Mouse (Mus musculus) limb, embryonic 10.5 days (tissue): ENCODE data around the gene Dcaf7. TPM values are rescaled to one million over a fixed set of nuclear protein-coding genes. Genes with fewer than 3 reads are reported as not detected.

ENCODE experiments used
- DNase-seq: peaks from one replicate; pipeline ENCODE4 v3.0.0-alpha.2; 2017; ENCODE audit warnings: low spot score
- H3K27ac ChIP-seq: fragments of 300-500 bp; sonication (generic); 2 replicates; pipeline ENCODE4 v1.5.1; 2016; ENCODE audit warnings: mild to moderate bottlenecking
- H3K27me3 ChIP-seq: fragments of 300-500 bp; sonication (generic); 2 replicates; pipeline ENCODE4 v1.6.1; 2016; ENCODE audit warnings: low read depth, mild to moderate bottlenecking; ENCODE audit not compliant: poor library complexity, severe bottlenecking
- H3K36me3 ChIP-seq: fragments of 300-500 bp; sonication (generic); 2 replicates; pipeline ENCODE4 v1.6.1; 2016; ENCODE audit warnings: mild to moderate bottlenecking, moderate library complexity
- H3K4me1 ChIP-seq: fragments of 300-500 bp; sonication (generic); 2 replicates; pipeline ENCODE4 v1.6.1; 2016
- H3K4me3 ChIP-seq: fragments of 300-500 bp; sonication (generic); 2 replicates; pipeline ENCODE4 v1.5.1; 2016; ENCODE audit warnings: mild to moderate bottlenecking, moderate library complexity
- H3K9me3 ChIP-seq: fragments of 300-500 bp; sonication (generic); replicated peaks from 2 replicates; pipeline ENCODE4 v1.6.1; 2016; ENCODE audit warnings: mild to moderate bottlenecking
- WGBS: fragments of 180-500 bp; shearing (Covaris S2); methylation state at CpG from one replicate; pipeline ENCODE4 v1.1.7; 2016; 5-methylcytosine and 5-hydroxymethylcytosine counted together
- polyA plus RNA-seq: library from polyadenylated mRNA; unstranded; fragments of >200 nt; fragmentation: Nextera tagmentation; extraction: Ambion mirVana; gene quantifications from 2 replicates; pipeline ENCODE4 v1.2.1, GENCODE M21; 2016

Gene Dcaf7
- 85.5 and 95.1 TPM in 2 replicates for polyA plus RNA-seq

GRCm38 (mm10) chr11:106036548-106037417, at the start of gene Dcaf7:
Dcaf7 (plus strand) TSS chr11:106036872.
- Histone ChIP-seq H3K36me3 (peaks cover 9% of the 10 kb centered on the region), H3K27me3 (no peaks in the 10 kb centered on the region), H3K9me3 (no peaks in the 10 kb centered on the region), H3K4me3 (peak within 1 kb of the TSS; percentile 91), H3K4me1 (peaks cover 28% of the 10 kb centered on the region), H3K27ac (peak within 1 kb of the TSS; percentile 90)
- DNase-seq, result peak; percentile 94
- under 1% methylated on average over 66 of the region's 66 CpGs for WGBS

DNA sequence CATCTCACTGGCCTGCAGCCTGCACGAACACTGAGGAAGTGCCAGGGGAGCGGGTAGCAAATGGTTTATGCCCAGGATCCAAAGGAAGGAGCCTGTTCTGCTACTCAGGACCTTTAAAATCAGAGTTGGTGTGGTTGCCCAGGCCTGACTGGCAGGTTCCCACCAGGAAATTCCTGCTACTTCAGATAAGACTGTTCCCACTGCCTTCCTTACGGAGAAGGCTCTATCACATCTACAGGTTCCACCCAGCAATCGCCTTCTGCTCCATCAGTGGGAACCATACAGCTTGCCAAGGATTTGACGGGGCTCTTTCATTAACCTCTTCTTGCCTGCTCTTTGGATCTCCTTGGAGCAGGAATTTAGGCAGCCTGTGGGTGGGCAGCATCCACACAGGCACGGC, 49.2 kb upstream of the Dcaf7 start:
- H3K4me1 ChIP-seq, result 0 out of 2 replicates have a peak, but pooled peaks cover 3% of the 10 kb centered on the region
- H3K27ac ChIP-seq, result no peak overlapping the region
- WGBS, result 87% methylated on average over 6 of the region's 6 CpGs

GRCm38 (mm10) chr11:105989446-105989845, 47.2 kb upstream of the Dcaf7 start:
- DNase-seq, result no peak
- WGBS, result 82% methylated on average over 6 of the region's 6 CpGs
- no peaks in the 10 kb centered on the region for H3K36me3 ChIP-seq
- H3K9me3 ChIP-seq, result no peaks in the 10 kb centered on the region
- 0 out of 2 replicates have a peak, but pooled peaks cover 3% of the 10 kb centered on the region for H3K4me1 ChIP-seq
- no peak overlapping the region for H3K4me3 ChIP-seq
- H3K27me3 ChIP-seq, result no peaks in the 10 kb centered on the region
- no peak overlapping the region for H3K27ac ChIP-seq

More for the DNA sequence above, 49.2 kb upstream of the Dcaf7 start:
- DNase-seq, result no peak
- Histone ChIP-seq H3K4me3 (no peak overlapping the region), H3K9me3 (no peaks in the 10 kb centered on the region), H3K36me3 (no peaks in the 10 kb centered on the region), H3K27me3 (no peaks in the 10 kb centered on the region)

- WGBS, result 67% methylated on average over 2 of the region's 2 CpGs
- no peaks in the 10 kb centered on the region for H3K36me3 ChIP-seq
Observed at GRCm38 (mm10) chr11:105990231-105990630, 46.4 kb upstream of the Dcaf7 start.

DNA sequence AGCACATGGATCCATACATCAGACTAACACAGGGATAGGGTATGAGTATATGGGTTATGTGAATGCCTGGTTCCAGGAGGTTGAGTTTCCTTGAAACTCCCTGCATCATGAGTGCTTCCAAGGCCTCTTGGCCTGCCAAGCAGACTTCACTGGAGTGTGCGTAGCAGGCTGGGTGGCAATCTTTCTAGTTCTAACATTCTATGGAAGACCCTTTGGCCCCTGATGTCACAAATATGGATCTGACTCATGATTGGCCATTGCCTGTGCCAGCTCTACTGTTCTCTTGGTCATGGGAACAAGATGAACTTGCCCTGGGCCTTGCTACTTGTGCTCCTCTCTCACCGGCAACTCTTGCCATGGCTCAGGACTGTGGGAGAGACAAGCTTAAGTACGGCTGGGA, 42.3 kb upstream of the Dcaf7 start, which contains the start of gene Ace3:
TSS of gene Ace3 (plus strand) at position 301 of the 400 bp plus-strand sequence.
- 92% methylated on average over 3 of the region's 3 CpGs for WGBS

More at GRCm38 (mm10) chr11:105990231-105990630, 46.4 kb upstream of the Dcaf7 start:
- no peak for DNase-seq
- 0 out of 2 replicates have a peak, but pooled peaks cover 3% of the 10 kb centered on the region for H3K4me1 ChIP-seq
- no peak overlapping the region for H3K4me3 ChIP-seq
- no peaks in the 10 kb centered on the region for H3K9me3 ChIP-seq
- no peak overlapping the region for H3K27ac ChIP-seq
- no peaks in the 10 kb centered on the region for H3K27me3 ChIP-seq

GRCm38 (mm10) chr11:106000062-106000461, 36.6 kb upstream of the Dcaf7 start:
- DNase-seq, result no peak
- H3K27ac ChIP-seq, result no peak overlapping the region
- WGBS, result 92% methylated on average over 6 of the region's 6 CpGs
- no peaks in the 10 kb centered on the region for H3K36me3 ChIP-seq
- H3K27me3 ChIP-seq, result no peaks in the 10 kb centered on the region
- H3K4me3 ChIP-seq, result no peak overlapping the region
- H3K9me3 ChIP-seq, result no peaks in the 10 kb centered on the region
- H3K4me1 ChIP-seq, result no peaks in the 10 kb centered on the region

More for the DNA sequence above, 42.3 kb upstream of the Dcaf7 start, which contains the start of gene Ace3:
- H3K4me3 ChIP-seq, result no peak within 1 kb of the TSS
- H3K27me3 ChIP-seq, result no peaks in the 10 kb centered on the region
- no peaks in the 10 kb centered on the region for H3K4me1 ChIP-seq
- H3K9me3 ChIP-seq, result no peaks in the 10 kb centered on the region
- H3K36me3 ChIP-seq, result no peaks in the 10 kb centered on the region
- DNase-seq, result no peak
- H3K27ac ChIP-seq, result no peak within 1 kb of the TSS

DNA sequence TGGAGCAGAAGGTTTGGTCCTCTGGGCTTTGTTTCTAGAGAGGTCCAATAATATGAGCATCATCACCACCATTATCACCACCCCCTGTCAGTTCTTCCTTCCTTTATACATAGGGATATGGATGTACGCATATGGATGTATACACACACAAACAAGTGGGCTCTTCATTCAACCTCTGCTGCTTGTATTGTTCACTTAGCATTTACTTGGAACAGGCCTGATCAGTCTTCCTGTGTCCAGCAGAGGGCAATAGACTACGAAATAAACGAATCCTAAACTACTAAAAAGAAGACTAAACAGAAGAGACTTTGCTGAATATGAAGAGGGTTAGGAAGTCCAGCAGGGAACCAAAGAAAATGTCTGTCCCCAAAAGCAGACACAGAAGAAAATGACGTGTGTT, 35.0 kb upstream of the Dcaf7 start:
- no peak for DNase-seq
- no peak overlapping the region for H3K4me3 ChIP-seq
- H3K27me3 ChIP-seq, result no peaks in the 10 kb centered on the region
- H3K4me1 ChIP-seq, result no peaks in the 10 kb centered on the region
- H3K36me3 ChIP-seq, result no peaks in the 10 kb centered on the region
- no peaks in the 10 kb centered on the region for H3K9me3 ChIP-seq
- WGBS, result 55% methylated on average over 4 of the region's 4 CpGs
- no peak overlapping the region for H3K27ac ChIP-seq

DNA sequence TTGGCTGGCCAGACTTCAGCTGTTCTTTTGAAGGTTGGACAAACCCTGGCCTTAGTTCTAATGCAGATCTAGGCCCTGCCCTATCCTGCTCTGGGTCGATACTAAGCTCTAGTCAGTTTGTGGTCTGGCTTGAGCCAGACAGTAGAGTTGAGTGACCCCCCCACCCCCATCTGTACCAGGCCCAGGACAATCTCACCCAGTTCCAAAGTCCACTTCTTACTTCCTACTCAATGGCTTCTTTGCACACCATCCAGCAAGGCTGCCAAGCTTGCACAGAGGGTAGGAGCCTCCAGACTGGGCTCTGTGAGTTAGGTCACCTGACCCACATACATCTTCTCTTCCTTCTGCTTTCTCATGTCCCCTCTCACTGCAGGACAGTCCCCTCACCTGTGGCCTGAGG, 32.1 kb upstream of the Dcaf7 start:
- DNase-seq, result no peak
- Histone ChIP-seq H3K27me3 (peaks cover 18% of the 10 kb centered on the region), H3K27ac (no peak overlapping the region), H3K9me3 (no peaks in the 10 kb centered on the region), H3K4me3 (no peak overlapping the region), H3K36me3 (no peaks in the 10 kb centered on the region), H3K4me1 (peaks cover 7% of the 10 kb centered on the region)
- 87% methylated on average over 1 of the region's 1 CpGs for WGBS

- Histone ChIP-seq H3K9me3 (no peaks in the 10 kb centered on the region), H3K4me1 (peaks cover 7% of the 10 kb centered on the region), H3K27me3 (peaks cover 31% of the 10 kb centered on the region), H3K27ac (no peak overlapping the region), H3K4me3 (no peak overlapping the region), H3K36me3 (no peaks in the 10 kb centered on the region)
- 64% methylated on average over 5 of the region's 5 CpGs for WGBS
- no peak for DNase-seq
Observed at GRCm38 (mm10) chr11:106005970-106006369, 30.7 kb upstream of the Dcaf7 start.

DNA sequence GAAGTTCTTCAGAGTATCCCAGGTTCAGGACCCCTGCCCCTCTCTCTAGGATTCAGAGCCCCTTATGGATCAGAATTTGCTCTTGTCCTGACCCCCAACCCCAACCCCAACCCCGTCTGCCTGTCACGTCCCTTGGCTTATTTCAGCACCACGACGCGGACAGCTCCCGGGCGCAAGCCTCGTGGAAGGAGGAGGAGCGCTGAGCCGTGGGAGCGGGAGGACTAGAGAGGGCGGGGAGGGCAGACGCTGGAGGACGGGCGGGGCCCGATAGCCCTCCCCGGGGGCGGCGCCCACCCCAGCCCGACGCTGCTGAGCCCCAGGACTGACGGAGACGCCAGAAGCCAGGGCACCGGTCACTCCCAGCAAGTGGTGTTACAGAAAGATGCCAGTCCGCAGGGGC, 28.9 kb upstream of the Dcaf7 start, which contains the start of gene Kcnh6:
TSS of gene Kcnh6 (plus strand) at position 304 of the 400 bp plus-strand sequence.
- under 1% methylated on average over 25 of the region's 25 CpGs for WGBS
- Histone ChIP-seq H3K9me3 (no peaks in the 10 kb centered on the region), H3K27me3 (peaks cover 36% of the 10 kb centered on the region), H3K4me3 (peak within 1 kb of the TSS; percentile 38), H3K36me3 (no peaks in the 10 kb centered on the region), H3K4me1 (peaks cover 11% of the 10 kb centered on the region), H3K27ac (no peak within 1 kb of the TSS)
- peak; percentile 93 for DNase-seq

- H3K27me3 ChIP-seq, result peaks cover 36% of the 10 kb centered on the region
- no peak for DNase-seq
Observed at GRCm38 (mm10) chr11:106012711-106013110, 24.0 kb upstream of the Dcaf7 start.

GRCm38 (mm10) chr11:106013556-106014225, 23.0 kb upstream of the Dcaf7 start:
- no peak for DNase-seq
- peaks cover 31% of the 10 kb centered on the region for H3K27me3 ChIP-seq
- 74% methylated on average over 11 of the region's 11 CpGs for WGBS
- no peaks in the 10 kb centered on the region for H3K9me3 ChIP-seq
- H3K4me1 ChIP-seq, result peaks cover 5% of the 10 kb centered on the region; the same call in 1 of the 2 replicates
- no peaks in the 10 kb centered on the region for H3K36me3 ChIP-seq
- H3K27ac ChIP-seq, result no peak overlapping the region
- no peak overlapping the region for H3K4me3 ChIP-seq

More at GRCm38 (mm10) chr11:106012711-106013110, 24.0 kb upstream of the Dcaf7 start:
- Histone ChIP-seq H3K4me1 (peaks cover 12% of the 10 kb centered on the region), H3K4me3 (no peak overlapping the region), H3K27ac (no peak overlapping the region), H3K9me3 (no peaks in the 10 kb centered on the region), H3K36me3 (no peaks in the 10 kb centered on the region)
- WGBS, result 63% methylated on average over 7 of the region's 7 CpGs

GRCm38 (mm10) chr11:106016440-106016839, 20.2 kb upstream of the Dcaf7 start:
- DNase-seq, result no peak
- peaks cover 15% of the 10 kb centered on the region for H3K4me1 ChIP-seq
- no peak overlapping the region for H3K4me3 ChIP-seq
- H3K27me3 ChIP-seq, result peaks cover 35% of the 10 kb centered on the region
- no peaks in the 10 kb centered on the region for H3K9me3 ChIP-seq
- H3K27ac ChIP-seq, result no peak overlapping the region
- WGBS, result 81% methylated on average over 5 of the region's 5 CpGs
- H3K36me3 ChIP-seq, result no peaks in the 10 kb centered on the region
